Mouse (Mus musculus): ENCODE results near the gene Cenpo.

DNA sequence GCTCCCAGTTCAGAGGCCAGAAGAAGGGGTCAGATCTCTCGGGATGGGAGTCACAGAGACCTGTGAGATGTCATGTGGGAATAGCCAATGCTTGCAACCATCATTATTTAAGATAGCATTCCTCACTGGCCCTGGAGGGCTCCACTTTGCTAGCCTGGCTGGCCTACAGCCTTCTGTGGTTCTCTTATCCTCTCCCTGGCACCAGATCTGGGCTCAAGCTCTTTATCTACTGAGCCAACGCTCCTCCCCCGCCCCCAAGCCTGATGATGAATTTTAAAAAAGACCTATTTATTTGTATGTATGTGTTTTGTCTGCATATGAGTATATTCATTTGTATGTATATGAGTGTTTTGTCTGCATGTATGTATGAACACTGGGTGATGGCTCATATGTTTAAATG, 45.8 kb upstream of the Cenpo start:
- no peak for TF ChIP-seq CTCF (IDR thresholded peaks at IDR 0.05; ENCODE audit: control insufficient read depth, insufficient read depth, insufficient replicate concordance, low read depth, low read length)
- no peak for TF ChIP-seq POLR2A (IDR thresholded peaks at IDR 0.05; ENCODE audit: control insufficient read depth, low read depth, low read length)

All from testis, adult 2 months (tissue).